Mouse (Mus musculus): ENCODE measurements around the gene Styxl1.

GRCm38 (mm10) chr5:135725991-135726390, 52.2 kb downstream of the Styxl1 start:
- TF ChIP-seq CTCF (IDR thresholded peaks at IDR 0.05 in 2 of 3, conservative IDR thresholded peaks at IDR 0.05 in 1 of 3; ENCODE audit: control insufficient read depth in 1 of 3, insufficient read depth in 1 of 3, low read depth in 2 of 3, low read length in 3 of 3, poor library complexity in 1 of 3, severe bottlenecking in 1 of 3) (no peak), POLR2A (IDR thresholded peaks at IDR 0.05; ENCODE audit: control insufficient read depth in 1 of 2, insufficient read depth in 1 of 2, low read depth in 1 of 2, low read length in 2 of 2, poor library complexity in 1 of 2) (no peak), E2F4 (IDR thresholded peaks at IDR 0.05; ENCODE audit: borderline replicate concordance, low read depth, low read length) (no peak), MAX (IDR thresholded peaks at IDR 0.05; ENCODE audit: low read length) (no peak), NRF1 (IDR thresholded peaks at IDR 0.05; ENCODE audit: insufficient read depth, low read depth, low read length, poor library complexity, severe bottlenecking) (no peak), MAFK (IDR thresholded peaks at IDR 0.05; ENCODE audit: borderline replicate concordance, low read depth, low read length) (no peak), UBTF (IDR thresholded peaks at IDR 0.05; ENCODE audit: borderline replicate concordance, insufficient read depth, low read depth, low read length) (no peak)

All from MEL (cell line).